Mouse (Mus musculus): ENCODE data around the gene Ubox5. TPM values are rescaled to one million over a fixed set of nuclear protein-coding genes. Genes with fewer than 3 reads are reported as not detected.

The Ubox5 gene
- polyA plus RNA-seq, 1 experiment from 2014 or later: 22.0 TPM

DNA sequence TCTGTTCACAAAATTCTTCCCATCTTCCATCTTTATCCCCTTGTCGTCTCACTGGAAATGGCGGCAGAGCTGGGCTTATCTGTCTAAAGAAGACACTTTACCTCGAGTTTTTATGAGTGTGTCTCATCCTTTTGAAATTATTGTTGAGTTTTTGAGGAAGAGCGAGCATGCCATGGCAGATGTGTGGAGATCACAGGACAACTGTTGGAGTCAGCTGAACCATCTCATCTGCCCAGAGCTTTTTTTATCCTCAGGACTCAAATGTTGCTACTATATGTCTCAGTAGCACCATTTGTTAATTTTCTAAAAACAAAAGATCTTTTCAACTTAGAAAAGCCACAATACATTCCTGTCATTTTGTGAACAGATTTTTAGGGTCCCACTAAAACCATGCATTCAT is 15.4 kb upstream of the Ubox5 start:
- no peak for DNase-seq (ENCODE audit: extremely low spot score, low spot score)
- Histone ChIP-seq H3K27me3 (ENCODE audit: poor library complexity, severe bottlenecking) (peaks cover 20% of the 10 kb centered on the region), H3K4me1 (peaks cover 22% of the 10 kb centered on the region), H3K36me3 (replicated peaks) (peaks cover 19% of the 10 kb centered on the region), H3K4me3 (no peak overlapping the region), H3K27ac (no peak overlapping the region), H3K9me3 (no peaks in the 10 kb centered on the region)
- WGBS: 86% methylated on average over 4 of the region's 4 CpGs

DNA sequence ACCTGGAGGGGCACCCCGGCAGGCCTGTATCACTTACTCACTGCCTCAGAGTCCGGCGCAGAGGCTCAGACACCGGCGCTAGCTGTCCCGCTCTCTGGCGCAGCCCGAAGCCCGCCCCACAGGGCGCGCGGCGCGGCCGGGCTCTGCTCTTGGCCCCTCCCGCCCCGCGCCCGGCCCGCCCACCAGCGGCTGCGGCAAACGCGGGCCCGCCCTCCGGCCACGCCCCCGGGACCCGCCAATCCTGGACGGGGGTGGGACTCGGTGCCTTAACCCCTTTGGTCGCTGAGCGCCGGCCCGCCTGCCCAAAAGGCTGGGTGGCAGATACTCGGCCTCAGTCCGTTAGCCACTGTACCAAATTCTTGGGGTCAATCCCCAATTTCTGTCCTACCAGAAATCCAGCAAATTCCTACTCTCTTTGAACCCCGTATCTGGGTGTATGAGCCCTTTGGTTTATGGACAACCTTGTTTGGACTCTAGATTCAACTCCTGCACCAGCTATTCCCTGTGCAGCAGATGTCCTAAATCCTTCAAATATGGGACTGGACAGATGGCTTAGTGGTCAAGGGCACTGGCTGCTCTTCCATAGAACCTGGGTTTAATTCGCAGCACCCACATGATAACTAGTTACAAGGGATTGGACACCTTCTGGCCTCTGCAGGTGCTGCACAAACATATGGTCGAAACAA is 13.0 kb upstream of the Ubox5 start, which contains the start of gene Lzts3:
Gene Lzts3 (minus strand): TSS at position 120 of the 686 bp plus-strand sequence.
- peak within 1 kb of the TSS; percentile 87 for H3K27ac ChIP-seq
- peaks cover 27% of the 10 kb centered on the region for H3K4me1 ChIP-seq
- 3% methylated on average over 39 of the region's 40 CpGs for WGBS
- no peaks in the 10 kb centered on the region for H3K9me3 ChIP-seq
- H3K36me3 ChIP-seq (replicated peaks): peaks cover 8% of the 10 kb centered on the region; the same call in 1 of the 2 replicates
- peak within 1 kb of the TSS; percentile 76 for H3K4me3 ChIP-seq
- H3K27me3 ChIP-seq (ENCODE audit: poor library complexity, severe bottlenecking): peaks cover 44% of the 10 kb centered on the region
- peak; percentile 89 for DNase-seq (ENCODE audit: extremely low spot score, low spot score)

- Histone ChIP-seq H3K27me3 (ENCODE audit: poor library complexity, severe bottlenecking) (peaks cover 50% of the 10 kb centered on the region), H3K27ac (peak overlapping the region; percentile 87), H3K36me3 (replicated peaks) (peaks cover 8% of the 10 kb centered on the region; the same call in 1 of the 2 replicates), H3K4me1 (peaks cover 28% of the 10 kb centered on the region), H3K4me3 (peak overlapping the region; percentile 76), H3K9me3 (no peaks in the 10 kb centered on the region)
- 2% methylated on average over 25 of the region's 27 CpGs for WGBS
- DNase-seq (ENCODE audit: extremely low spot score, low spot score): no peak
Measured at GRCm38 (mm10) chr2:130642197-130642660, 12.4 kb upstream of the Ubox5 start.

DNA sequence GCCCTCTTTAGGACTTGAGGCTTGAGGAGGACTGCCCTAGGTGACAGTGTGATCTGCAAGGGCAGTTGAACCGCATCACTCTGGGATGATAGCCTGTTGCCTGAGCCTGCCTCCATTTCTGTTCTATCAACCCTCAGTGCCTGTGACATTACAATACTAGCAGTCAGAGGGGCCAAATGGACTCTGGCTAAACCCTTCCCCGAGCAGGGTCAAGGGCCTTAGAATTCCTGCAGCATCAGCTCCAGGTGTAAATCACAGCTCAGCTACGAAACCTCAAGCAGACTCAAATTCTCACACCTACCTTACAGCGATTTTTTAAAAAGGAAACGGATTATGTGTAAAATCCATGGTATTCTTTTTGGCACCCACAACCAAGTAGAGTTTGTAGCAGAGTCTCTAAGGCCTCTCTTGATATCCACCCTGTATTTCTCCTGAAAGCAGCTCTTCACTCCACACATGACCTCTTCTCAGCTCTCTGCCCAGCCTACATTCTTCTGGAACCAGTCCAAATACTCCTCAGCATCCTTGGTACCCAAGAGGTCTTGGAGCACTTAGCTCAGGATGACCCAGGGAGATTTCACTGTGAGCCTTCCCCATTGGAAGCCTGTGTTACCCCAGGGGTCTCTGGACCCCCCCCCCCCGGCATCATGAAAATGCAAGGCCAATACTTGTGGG is 11.7 kb upstream of the Ubox5 start:
- peaks cover 28% of the 10 kb centered on the region for H3K4me1 ChIP-seq
- H3K4me3 ChIP-seq: peak overlapping the region; percentile 76; the same call in 1 of the 2 replicates
- H3K9me3 ChIP-seq: no peaks in the 10 kb centered on the region
- H3K36me3 ChIP-seq (replicated peaks): 0 out of 2 replicates have a peak, but pooled peaks cover 4% of the 10 kb centered on the region
- WGBS: 77% methylated on average over 6 of the region's 6 CpGs
- H3K27ac ChIP-seq: no peak overlapping the region
- H3K27me3 ChIP-seq (ENCODE audit: poor library complexity, severe bottlenecking): peaks cover 58% of the 10 kb centered on the region
- DNase-seq (ENCODE audit: extremely low spot score, low spot score): no peak

- 0 out of 2 replicates have a peak, but pooled peaks cover 11% of the 10 kb centered on the region for H3K36me3 ChIP-seq (replicated peaks)
- peaks cover 80% of the 10 kb centered on the region for H3K27me3 ChIP-seq (ENCODE audit: poor library complexity, severe bottlenecking)
- 80% methylated on average over 6 of the region's 6 CpGs for WGBS
Measured at GRCm38 (mm10) chr2:130639276-130639675, 9.4 kb upstream of the Ubox5 start.

GRCm38 (mm10) chr2:130638101-130638611 is 8.3 kb upstream of the Ubox5 start:
- H3K9me3 ChIP-seq: no peaks in the 10 kb centered on the region
- peaks cover 91% of the 10 kb centered on the region for H3K27me3 ChIP-seq (ENCODE audit: poor library complexity, severe bottlenecking)
- H3K36me3 ChIP-seq (replicated peaks): 0 out of 2 replicates have a peak, but pooled peaks cover 11% of the 10 kb centered on the region
- WGBS: 26% methylated on average over 16 of the region's 16 CpGs
- DNase-seq (ENCODE audit: extremely low spot score, low spot score): no peak
- H3K4me3 ChIP-seq: no peak overlapping the region
- peaks cover 60% of the 10 kb centered on the region for H3K4me1 ChIP-seq
- H3K27ac ChIP-seq: no peak overlapping the region

More at GRCm38 (mm10) chr2:130639276-130639675, 9.4 kb upstream of the Ubox5 start:
- Histone ChIP-seq H3K4me3 (no peak overlapping the region), H3K9me3 (no peaks in the 10 kb centered on the region), H3K4me1 (peaks cover 50% of the 10 kb centered on the region), H3K27ac (no peak overlapping the region)
- DNase-seq (ENCODE audit: extremely low spot score, low spot score): no peak

- H3K36me3 ChIP-seq (replicated peaks): 0 out of 2 replicates have a peak, but pooled peaks cover 11% of the 10 kb centered on the region
- peaks cover 53% of the 10 kb centered on the region for H3K4me1 ChIP-seq
- H3K27me3 ChIP-seq (ENCODE audit: poor library complexity, severe bottlenecking): peaks cover 96% of the 10 kb centered on the region
- H3K9me3 ChIP-seq: no peaks in the 10 kb centered on the region
- peak overlapping the region; percentile 16; the same call in 1 of the 2 replicates for H3K27ac ChIP-seq
- peak overlapping the region; percentile 51 for H3K4me3 ChIP-seq
- DNase-seq (ENCODE audit: extremely low spot score, low spot score): no peak
- 7% methylated on average over 21 of the region's 21 CpGs for WGBS
Measured at GRCm38 (mm10) chr2:130635847-130636246, 6.0 kb upstream of the Ubox5 start.

- Histone ChIP-seq H3K36me3 (replicated peaks) (0 out of 2 replicates have a peak, but pooled peaks cover 11% of the 10 kb centered on the region), H3K4me3 (peak overlapping the region; percentile 51), H3K27ac (peak overlapping the region; percentile 70), H3K9me3 (no peaks in the 10 kb centered on the region), H3K27me3 (ENCODE audit: poor library complexity, severe bottlenecking) (peaks cover 86% of the 10 kb centered on the region), H3K4me1 (peaks cover 57% of the 10 kb centered on the region)
- under 1% methylated on average over 38 of the region's 38 CpGs for WGBS
- peak; percentile 53 for DNase-seq (ENCODE audit: extremely low spot score, low spot score)
Measured at GRCm38 (mm10) chr2:130634739-130635411, 5.0 kb upstream of the Ubox5 start.

GRCm38 (mm10) chr2:130634006-130634738 is 4.3 kb upstream of the Ubox5 start:
- peak overlapping the region; percentile 70 for H3K27ac ChIP-seq
- H3K4me3 ChIP-seq: peak overlapping the region; percentile 51
- peak; percentile 47 for DNase-seq (ENCODE audit: extremely low spot score, low spot score)
- H3K27me3 ChIP-seq (ENCODE audit: poor library complexity, severe bottlenecking): peaks cover 79% of the 10 kb centered on the region
- 0 out of 2 replicates have a peak, but pooled peaks cover 11% of the 10 kb centered on the region for H3K36me3 ChIP-seq (replicated peaks)
- H3K4me1 ChIP-seq: peaks cover 60% of the 10 kb centered on the region
- WGBS: 11% methylated on average over 14 of the region's 14 CpGs
- H3K9me3 ChIP-seq: no peaks in the 10 kb centered on the region

DNA sequence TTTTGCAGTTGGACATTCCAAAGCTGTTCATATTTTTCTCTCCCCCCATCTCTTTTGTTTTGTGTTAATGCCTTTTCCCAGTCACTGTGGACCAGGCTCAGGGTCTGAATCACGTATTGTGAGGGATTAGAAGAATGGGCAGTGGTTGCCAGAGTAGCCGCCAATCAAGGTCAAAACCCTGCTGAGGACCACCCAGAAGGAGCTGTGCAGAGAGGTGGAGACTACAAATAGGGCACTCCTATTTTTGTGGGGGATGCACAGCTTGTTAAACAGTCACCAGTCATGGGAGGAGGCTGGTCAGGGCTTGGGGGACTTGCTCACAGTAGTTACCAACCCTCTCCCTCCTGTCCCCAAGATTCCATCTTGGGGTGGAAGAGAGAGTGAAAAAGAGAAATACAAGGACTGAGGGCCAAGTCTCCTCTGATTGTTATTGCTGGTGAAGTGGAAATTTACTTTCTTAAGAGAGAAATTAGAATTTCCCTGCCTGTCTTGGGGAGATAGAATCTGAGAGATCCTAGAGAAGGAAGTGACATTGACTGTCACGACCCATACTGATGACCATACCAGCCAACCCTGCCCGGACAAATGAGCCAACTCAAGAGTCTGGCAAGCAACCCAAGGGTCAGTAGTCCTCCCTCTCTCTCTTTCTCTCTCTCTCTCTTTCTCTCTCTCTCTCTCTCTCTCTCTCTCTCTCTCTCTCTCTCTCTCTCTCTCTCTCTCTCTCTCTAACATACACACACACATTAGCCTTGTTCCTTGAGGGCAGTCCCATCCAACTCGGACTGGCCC is 3.2 kb upstream of the Ubox5 start:
- Histone ChIP-seq H3K27ac (peak overlapping the region; percentile 70; the same call in 1 of the 2 replicates), H3K36me3 (replicated peaks) (peaks cover 15% of the 10 kb centered on the region), H3K9me3 (no peaks in the 10 kb centered on the region), H3K4me3 (0 out of 2 replicates have a peak overlapping the region, but pooled peaks have one; percentile 51), H3K4me1 (peaks cover 66% of the 10 kb centered on the region), H3K27me3 (ENCODE audit: poor library complexity, severe bottlenecking) (peaks cover 68% of the 10 kb centered on the region)
- peak; percentile 68 for DNase-seq (ENCODE audit: extremely low spot score, low spot score)
- WGBS: 47% methylated on average over 5 of the region's 5 CpGs

DNA sequence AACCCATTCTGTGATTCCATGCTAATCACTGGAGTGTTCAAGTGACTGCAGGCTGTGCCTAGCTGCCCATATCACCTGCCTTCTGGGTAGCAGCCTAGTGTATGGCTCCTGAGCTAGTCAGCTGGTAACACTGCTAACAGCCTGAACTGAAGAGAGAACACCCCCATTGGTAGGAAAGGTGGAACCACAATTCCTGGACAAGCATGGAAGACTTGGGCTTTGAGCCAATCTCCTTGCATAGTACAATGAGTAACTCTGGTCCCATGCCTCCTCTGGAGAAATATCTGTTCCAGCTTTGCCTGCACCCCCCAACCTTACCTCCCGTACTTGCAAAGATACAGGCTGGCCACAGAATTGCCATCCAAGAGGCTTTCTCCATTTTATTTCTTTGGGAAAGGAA is 2.6 kb upstream of the Ubox5 start:
- no peak for DNase-seq (ENCODE audit: extremely low spot score, low spot score)
- peak overlapping the region; percentile 4; the same call in 1 of the 2 replicates for H3K27ac ChIP-seq

More for the DNA sequence above, 2.6 kb upstream of the Ubox5 start:
- WGBS: 61% methylated on average over 1 of the region's 1 CpGs
- peaks cover 62% of the 10 kb centered on the region for H3K27me3 ChIP-seq (ENCODE audit: poor library complexity, severe bottlenecking)
- no peaks in the 10 kb centered on the region for H3K9me3 ChIP-seq
- no peak overlapping the region for H3K4me3 ChIP-seq
- peaks cover 62% of the 10 kb centered on the region for H3K4me1 ChIP-seq
- H3K36me3 ChIP-seq (replicated peaks): peaks cover 21% of the 10 kb centered on the region
